Mouse (Mus musculus): ENCODE results near the gene Cela3b.
"Not testable (repeated sequence)": the region's sequence is repeated elsewhere in the genome, so short reads cannot be mapped to it uniquely, and the experiment has no call there.

Cela3b gene

DNA sequence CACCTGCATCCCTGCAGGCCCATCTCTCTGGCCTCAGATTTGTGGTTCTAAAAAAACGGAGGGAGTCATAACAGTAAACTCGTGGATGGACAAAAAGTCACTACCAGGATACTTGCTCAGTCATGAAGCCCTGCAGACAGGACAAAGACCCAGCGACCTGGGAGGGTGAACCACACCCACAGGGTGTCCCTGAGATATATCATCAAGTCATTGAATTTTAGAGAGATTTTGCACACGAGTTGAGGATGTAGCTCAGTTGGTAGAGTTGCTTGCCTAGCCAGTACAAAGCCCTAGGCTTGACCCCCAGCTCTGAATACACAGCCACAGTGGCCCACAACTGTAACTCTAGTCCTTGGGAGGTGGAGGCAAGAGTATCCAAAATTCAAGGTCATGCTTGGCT lies 30.9 kb upstream of the Cela3b start:
- no peak for DNase-seq

DNA sequence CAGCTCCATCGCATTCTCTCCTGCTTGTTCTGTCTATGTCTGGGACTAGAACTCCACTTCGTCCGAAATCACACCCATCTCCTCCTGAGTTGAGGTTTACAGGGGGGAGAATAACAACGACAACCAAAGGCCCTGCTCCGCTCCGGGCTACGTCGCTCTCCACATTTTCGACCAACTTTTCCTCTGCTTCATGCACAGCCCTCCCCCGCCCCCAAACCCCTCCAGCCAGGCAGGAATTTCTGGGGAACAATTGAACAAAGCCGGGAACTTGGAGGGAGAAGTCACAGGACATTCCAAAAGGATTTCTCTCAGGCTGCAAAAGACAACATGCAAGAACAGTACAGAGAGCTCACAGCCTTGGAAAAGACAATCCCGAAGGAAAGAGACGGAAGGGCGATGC lies 30.3 kb upstream of the Cela3b start:
- no peak for DNase-seq

DNA sequence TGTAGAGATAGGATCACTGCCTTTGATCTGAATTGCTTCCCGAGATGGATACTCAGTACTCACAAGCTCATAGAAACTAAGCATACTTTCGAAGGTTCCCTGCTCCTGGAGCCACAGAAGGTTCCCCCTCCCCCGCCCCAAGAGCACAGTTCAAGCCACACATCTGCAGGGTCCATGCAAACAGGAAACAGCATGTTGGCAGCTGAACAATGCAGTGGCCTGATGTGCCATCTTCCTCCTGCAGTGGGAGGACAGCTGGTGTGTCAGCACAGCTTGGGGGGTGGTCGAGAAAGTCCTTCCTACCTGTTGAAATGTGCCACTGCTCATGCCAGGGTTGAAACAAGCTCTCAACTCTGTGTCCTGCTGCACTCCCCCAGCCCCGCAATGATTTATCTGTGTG lies 28.5 kb upstream of the Cela3b start:
- no peak for DNase-seq

DNA sequence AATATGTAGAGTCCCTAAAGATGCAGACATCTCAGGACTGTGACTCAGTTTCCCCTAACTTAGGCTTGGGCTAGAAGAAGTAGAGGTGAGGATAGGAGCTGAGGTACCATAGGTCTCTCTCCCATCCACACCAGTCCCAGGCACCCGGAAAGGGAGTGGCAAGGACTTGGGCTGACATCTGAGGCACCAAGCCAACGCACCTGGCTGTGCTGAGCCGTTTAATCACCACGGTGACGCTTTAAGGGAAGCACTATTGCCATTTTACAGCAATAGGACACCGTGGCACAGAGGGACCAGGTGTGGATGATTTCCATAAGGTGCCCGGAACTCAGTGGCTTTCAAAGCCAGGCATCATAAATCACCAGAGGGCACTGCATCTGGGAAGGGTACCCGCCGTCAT lies 28.0 kb upstream of the Cela3b start:
- no peak for DNase-seq

DNA sequence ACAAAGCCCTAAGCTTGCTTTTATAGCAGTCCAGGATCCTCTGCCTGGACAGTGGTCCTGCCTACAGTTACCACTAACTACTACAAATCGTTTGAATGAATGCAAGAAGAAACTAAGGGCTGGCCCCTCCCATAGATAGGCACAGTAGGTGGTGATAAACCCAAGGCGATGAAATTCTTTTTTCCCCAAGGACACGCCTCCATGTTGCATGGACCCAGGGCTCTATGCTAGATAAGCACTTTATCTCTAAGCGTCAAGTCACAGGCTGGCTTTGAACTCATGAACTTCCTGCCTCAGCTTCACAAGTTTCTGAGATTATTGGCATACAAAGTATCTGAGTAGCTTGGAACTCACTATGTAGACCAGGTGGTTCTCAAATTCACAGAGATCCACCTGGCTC lies 27.0 kb upstream of the Cela3b start:
- no peak for DNase-seq

DNA sequence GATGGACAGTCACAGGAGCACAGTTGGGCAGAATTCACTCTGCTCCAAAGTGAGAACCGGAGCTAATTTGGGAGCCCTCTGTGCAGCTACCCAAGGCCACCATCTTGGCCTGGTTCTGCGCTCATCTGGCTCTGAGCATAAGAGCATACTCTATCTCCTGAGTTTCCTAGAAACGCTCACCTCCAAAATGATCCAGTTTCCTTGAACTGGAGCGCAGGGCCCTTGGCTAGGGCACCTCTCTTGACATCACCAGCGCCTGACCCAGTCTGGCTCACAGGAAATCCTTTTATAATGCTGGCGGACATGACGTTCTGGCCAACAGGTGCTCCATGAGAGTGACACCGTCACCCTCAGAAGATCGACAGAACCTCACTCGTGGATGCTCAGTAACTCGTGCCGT lies 26.2 kb upstream of the Cela3b start:
- no peak for DNase-seq

DNA sequence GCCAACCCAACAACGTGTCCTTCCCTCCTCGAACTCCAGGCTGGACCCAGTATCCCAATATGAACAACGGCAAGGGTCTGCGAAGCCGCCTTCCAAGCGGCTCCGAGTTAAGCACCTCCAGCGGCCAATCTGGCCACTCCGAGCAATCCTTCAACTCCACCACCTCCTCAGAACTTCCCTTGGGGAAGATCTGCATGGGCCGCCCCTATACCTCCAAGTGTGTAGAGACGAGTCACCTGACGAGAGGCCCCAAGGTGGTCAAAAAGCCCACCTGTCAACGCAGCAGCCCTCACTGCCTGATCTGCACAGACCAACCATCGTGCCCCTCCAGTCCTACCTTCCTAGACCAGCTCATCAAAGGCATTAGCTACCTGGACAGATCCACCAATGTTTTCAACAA lies 24.2 kb upstream of the Cela3b start:
- DNase-seq = no peak

DNA sequence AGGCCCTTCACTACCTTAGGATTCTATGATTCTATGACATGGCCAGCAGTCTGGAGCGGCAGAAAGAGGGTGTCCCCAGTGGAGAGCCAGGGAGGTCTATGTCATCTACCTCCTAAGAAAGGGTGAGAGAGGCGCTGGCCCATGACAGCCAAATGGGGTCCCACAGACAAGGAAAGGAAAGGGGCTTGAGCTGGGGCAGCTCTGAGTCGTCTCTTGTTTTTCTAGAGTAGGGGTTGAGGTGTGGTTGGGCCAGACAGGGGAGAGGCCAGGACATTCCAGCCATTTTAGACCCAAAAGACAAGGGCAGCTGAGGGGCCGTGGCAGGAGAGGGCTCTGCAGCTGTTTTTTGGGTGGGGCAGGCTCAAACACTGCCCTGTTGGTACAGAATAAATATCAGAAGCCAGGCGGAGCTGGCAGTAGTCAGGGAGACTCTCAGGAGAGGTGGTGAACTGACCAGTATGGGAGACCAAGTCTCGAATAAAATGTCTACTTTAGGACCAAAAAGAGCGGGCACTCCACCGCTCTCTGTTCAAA lies 23.0 kb upstream of the Cela3b start, which contains the start of gene 1700013G24Rik:
Gene 1700013G24Rik, plus strand, starts transcription at position 51 of the 534 bp plus-strand sequence.
- DNase-seq = no peak

DNA sequence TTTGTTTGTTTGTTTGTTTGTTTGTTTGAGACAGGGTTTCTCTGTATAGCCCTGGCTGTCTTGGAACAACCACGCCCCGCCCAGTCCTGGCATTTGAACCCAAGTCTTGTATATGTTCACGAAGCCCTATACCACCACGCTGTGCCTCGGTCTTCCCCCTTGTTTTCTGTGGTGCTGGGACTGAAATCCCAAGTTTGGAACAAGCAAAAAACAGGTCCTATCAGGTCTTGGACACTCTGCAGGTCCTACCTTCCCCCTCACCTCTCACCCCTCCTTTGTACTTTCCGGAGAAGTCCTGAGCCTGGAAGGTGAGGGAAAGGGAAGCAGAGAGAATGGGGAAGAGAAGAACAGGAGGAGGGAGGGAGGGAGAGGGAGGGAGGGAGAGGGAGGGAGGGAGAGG lies 21.9 kb upstream of the Cela3b start:
- DNase-seq = no peak

DNA sequence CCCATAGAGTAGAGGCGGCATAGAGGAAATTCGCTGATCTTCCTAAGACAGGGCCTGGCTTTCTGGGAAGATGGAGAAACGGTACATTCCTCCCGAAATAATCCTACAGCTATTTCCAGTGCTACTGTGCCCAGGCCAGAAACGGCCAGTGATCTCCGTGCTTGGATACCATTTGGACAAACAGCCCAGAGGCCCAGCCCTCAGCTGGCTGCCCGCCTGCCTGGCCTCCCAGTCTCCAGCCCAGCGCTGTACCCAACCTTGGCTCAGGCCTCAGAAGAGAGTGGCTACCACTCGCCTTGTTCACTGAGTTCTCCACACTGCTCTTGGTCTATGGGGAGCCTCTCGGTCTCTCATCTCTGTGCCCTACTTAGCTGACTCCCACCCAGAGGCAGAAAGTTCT lies 19.4 kb upstream of the Cela3b start:
- no peak for DNase-seq

DNA sequence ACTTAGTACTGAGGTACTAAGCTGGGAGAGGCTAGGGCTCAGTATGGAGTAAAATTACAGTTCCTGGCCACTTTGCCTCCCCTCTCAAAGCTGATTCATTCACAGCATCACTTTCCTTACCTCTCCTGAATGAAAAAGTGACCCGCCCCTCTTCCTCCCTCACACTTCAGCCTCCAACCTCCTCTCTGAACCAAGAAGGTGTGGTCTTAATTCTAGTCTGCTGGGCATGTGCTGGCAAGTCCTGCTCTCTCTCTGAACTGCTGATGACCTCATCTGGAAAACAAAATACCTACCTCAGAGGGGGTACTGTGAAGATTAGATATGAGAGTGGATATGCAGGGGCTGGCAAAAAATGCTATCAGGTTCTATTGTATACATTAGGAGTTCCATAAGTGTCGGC lies 18.8 kb upstream of the Cela3b start:
- DNase-seq = no peak

DNA sequence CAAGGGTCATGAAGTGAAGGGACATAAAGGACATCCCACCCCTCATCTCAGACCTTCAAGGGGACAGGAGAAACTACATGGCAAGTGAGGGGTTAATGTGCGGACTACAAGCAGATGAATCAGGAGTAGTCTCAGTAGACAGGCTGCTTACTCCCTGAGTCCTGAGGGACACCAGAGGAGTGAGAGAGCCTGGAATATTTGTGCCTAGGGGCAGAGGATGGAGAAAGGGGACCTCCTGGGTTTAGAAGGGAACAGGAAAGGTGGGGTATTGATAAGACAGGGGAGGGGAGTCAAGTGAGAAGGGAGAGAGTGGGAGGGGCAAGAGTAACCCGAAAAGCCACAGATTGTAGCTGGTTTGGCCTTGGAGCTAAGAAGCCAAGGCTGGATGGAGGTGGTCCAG lies 18.3 kb upstream of the Cela3b start:
- DNase-seq = no peak

DNA sequence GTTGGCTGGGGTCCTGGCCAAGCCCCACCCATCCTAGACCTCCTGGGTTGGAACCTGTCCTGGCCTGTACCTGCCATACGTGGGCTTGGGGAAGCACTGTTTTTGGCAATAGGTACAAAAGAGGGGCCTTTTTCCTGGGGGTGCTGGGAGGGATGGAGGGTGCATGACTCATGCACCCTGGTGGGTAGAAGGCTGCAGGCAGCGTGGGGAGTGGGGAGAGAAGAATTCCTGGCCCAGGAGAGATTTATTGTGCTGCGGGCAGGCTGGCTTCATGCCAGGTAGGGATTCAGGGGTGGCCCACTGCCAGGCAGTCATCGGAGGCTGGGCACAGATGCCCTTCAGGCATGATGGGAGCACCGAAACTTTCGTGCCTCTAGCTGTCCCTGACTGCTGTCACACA lies 17.9 kb upstream of the Cela3b start:
- DNase-seq = no peak

DNA sequence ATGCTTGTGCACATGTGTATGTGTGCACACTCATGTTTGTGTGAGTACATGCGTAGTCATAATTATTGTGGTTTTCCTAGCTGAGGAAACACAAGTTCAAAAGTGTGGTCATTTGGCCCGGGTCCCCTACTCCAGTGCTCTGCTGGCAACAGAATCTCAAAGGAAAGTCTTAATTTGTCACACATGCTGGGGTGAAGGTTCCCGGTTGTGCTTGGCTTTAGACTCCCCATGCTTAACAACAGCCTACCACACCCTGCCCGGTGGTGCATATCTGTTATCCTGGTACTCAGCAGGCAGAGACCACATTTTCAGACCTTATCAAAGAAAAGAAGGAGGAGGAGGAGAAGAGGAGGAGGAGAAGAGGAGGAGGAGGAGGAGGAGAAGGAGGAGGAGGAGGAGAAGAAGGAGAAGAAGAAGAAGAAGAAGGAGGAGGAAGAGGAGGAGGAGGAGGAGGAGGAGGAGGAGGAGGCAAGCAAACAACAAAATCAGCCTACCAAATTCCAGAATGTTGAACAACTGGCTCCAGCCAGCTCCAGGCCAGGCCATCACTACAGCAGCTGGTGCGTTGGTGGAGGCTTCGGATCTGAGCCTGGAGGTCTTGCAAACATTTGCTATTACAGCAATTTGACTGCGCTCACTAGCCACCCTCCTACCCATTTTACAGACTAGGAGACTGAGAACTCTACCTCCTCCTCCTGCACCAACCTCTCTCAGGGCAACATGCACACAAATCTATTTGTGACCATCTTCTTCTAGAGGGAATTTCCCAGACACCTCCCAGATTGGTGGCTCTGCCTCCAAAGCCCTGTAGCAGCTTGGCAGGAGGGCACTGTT lies 17.2 kb upstream of the Cela3b start:
- no peak for DNase-seq

DNA sequence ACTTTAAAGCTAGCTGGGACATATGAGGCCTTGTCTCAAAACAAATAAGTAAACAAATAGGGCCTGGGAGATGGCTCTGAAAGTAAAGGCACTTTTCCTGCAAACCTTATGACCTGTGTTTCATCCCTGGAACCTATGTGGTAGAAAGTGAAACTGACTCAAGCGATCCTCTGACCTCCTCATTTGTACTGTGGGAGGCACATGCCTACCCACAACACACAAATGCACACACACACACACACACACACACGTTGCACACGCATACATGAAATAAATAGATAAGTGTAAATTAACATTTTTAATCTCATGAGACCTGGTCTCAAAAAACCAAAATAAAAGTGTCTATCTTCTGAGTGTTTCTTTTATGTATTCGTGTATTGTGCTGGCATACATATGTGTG lies 15.5 kb upstream of the Cela3b start:
- DNase-seq = no peak

DNA sequence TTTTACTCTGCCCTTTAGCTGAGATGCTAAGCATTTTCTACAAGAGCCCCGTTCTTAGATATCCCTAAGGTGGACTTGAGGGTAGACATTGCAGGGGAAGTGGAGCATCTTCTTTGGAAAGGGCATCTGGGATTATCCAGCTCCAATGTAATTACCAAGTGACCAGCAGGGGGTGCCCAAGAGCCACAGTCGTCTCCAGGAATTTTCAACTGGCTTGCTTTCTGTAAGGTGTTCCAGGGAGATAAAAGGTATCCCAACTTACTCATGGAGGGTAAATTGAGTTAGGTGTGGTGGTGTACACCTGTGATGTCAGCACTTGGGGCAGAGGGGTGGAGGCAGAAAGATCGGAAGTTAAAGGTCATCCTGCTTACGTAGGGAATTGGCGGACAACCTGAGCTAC lies 13.3 kb upstream of the Cela3b start:
- peak; percentile 75 to 76 for DNase-seq

DNA sequence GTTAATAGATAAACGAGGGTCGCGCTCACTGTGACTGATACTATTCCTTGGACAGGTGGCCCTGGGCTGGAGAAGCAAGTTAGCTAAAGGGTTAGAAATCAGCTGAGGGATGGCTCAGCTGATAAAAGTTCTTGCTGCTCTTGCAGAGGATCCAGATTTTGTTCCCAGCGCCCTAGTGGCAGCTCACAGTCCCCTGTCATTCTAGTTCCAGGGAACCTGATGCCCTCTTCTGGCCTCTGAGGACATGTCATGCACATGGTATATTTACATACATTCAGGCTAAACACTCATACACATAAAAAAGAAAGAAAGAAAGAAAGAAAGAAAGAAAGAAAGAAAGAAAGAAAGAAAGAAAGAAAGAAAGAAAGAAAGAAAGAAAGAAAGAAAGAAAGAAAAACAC lies 11.0 kb upstream of the Cela3b start:
- DNase-seq = no peak

DNA sequence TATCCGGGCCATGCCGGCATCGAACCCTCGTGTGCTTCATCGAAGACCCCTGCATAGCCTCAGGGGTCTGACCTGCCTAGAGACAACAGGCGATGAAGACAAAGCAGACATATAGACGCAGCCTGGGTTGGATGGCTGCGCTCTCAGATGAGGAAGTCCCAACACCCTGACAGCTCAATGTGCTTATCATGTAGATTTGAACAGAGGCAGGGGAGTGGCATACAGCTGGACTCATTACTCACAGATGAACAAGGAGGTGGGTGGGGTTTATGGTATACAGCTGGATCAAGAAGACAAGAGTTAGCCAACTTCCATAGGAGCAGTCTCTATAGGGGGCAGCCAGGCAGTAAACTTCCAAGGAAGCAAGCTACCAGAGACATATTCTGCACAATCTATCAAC lies 8.5 kb upstream of the Cela3b start:
- DNase-seq = no peak

DNA sequence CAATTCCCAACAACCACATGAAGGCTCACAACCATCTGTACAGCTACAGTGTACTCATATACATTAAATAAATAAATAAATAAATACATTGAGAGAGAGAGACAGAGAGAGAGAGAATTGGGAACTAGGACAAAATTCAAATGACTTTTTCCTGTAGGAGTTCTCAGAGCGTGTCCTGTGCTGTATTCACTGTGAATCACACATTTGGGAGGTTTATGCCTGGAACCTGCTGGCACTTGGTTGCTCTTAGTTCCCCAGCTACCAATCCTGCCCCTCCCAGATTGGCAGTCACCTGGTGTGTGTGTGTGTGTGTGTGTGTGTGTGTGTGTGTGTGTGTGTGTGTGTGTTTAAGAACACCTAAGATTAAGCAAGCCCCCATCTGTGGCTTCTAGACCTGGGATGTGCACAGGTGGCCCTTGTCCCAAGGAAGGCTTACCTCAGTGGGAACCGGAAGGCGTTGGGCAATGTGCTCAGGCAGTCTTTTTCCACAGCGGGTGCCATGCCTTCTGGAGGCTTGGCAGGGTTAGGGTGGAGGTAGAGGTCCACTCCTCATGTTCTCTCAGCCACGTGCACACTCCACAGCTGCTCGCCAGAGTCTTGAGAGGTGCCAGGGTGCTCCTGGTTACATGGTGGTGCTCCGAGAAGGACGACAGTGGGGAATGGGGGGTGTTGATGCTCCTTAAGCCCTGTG lies 6.8 kb upstream of the Cela3b start:
- DNase-seq = no peak

DNA sequence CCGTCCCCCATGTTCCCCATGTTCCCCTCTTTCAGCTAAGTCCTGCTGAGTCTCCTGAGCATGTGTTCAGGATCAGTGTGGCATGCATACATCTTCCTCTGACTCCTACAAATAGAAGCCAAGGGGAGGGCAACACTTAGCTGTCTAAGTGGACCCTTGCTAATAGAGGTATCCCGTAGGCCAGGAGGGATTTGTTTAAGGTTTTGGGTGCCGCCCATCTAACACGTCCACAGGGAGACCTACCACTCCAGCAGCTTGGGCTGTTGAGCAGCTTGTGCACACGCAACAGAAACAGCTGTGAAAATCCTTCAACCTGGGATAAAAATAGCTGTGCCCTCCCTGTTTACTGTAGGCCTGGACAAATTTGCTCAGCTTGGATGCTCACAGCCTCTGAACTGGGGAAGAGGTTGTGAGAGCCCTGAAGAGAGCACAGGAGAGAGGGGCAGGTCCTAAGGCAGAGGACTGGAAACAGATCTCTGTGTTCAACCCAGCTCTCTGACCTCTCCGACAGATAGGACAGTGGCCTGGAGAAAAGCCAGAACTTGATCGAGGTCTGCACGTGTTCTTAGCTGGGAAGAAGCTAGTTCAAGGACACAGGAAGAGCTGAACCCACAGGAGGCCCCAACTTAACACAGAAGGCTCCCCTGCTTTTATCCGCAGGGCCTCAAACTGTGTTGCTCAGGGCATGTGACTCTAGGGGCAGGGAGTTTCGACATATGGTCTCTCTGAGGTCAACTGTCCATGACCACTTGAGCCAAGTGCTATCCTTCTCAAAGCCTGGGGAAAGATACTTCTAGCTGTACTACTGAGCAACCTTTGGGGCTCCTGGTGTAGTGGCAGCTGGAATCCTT lies 2.6 kb upstream of the Cela3b start:
- not testable (repeated sequence) for DNase-seq

DNA sequence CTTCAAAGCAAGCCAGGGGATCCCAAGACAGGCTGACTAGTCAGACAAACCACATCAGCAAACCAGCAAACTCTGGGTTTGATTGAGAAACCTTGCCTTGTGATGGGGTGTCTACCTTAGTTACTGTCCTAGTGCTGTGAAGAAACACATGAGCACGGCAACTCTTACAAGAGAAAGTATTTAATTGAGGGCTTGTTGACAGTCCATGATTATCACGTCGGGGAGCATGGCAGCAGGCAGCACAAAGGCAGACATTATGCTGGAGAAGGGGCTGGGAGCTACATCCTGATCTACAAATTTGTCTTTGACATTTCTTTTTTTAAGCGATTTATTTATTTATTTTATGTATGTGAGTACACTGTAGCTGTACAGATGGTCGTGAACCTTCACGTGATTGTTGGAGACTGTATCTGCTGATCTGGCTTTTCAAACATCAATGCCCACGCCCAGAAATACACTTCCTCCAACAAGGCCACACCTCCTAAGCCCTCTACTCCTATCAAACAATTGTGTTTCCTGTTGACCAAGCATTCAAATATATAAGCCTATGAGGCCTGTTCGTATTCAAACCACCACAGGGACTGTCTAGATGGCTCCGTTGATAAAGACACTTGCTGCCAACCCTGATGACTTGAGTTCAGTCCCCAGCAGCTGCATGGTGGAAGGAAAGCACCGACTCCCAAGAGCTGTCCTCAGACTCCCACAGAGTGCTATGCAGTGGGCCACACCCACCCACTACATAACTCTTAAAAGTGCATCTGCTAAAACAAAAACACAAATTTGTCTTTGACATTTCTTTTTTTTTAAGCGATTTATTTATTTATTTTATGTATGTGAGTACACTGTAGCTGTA lies 12.4 kb downstream of the Cela3b start:
- DNase-seq = no peak

DNA sequence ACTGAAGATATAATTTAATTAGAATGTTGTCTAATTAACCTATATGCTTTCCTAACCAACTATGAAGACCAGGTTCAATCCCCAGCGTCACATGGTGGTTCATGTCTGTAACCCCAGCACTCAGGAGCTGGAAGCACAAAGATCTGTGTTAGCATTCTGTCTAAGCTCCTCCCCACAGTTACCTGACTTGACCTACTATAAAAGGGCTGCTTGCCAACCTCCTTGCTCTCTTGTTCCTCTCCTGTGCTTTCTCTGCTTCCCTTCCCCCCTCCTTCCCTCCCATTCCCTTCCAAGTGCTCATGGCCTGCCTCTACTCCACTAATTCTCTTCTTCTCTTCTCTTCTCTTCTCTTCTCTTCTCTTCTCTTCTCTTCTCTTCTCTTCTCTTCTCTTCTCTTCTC lies 15.4 kb downstream of the Cela3b start:
- DNase-seq = no peak
